Mouse (Mus musculus): Measurements from ENCODE around the gene Net1.

DNA sequence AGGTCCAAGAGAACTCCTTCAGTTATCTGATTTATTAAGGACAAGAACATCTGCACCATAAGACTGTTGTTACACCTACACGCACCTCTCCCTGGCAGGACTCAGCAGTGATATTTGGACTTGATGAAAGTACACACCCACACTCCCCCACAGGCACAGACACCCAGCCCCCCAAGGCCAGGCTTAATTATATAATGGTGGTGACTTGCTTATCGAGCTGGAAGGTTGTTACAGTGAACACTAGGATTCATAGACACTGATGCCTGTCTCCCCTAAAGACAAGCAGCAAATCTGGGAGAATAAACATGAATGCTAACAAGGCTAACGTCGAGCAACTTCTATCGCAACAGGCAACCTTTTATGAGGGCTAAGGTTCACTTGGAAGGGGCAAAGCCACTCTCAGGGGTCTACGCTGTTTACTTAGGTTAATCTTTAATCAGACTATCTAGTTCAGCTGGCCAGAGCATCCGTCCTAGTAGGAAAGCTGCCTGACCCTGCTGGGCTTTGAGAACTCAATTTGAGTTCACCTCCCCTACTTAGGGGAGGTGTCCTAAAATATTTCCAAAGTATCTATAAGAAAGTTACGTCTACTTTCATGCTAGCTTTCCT lies 26.4 kb downstream of the Net1 start:
- TF ChIP-seq CTCF (IDR thresholded peaks at IDR 0.05; ENCODE audit: low read depth, low read length) (no peak), POLR2A (IDR thresholded peaks at IDR 0.05; ENCODE audit: extremely low read depth, insufficient read depth, low read length) (no peak)

Data from liver, adult 2 months (tissue).